Mouse (Mus musculus) forebrain, postnatal 0 days (tissue): Measurements from ENCODE around the gene 2700097O09Rik. TPM values are rescaled to one million over a fixed set of nuclear protein-coding genes. Genes with fewer than 3 reads are reported as not detected.

ENCODE experiments used
- ATAC-seq: fragments of 200-750 bp; cut with Nextera tagmentation; 2 replicates; pipeline ENCODE4 v1.8.0; 2017; ENCODE audit warnings: mild to moderate bottlenecking, moderate library complexity
- DNase-seq: peaks from one replicate; pipeline ENCODE4 v3.0.0-alpha.2; 2015
- H3K27ac ChIP-seq: fragments of 300-500 bp; sonication (generic); 2 replicates; pipeline ENCODE4 v1.5.1; 2014; ENCODE audit warnings: low read depth, mild to moderate bottlenecking, antibody characterized with exemption, low read length, moderate library complexity, mixed read lengths
- H3K27me3 ChIP-seq: fragments of 300-500 bp; sonication (generic); 2 replicates; pipeline ENCODE4 v1.6.1; 2014; ENCODE audit warnings: mild to moderate bottlenecking, low read length, mixed read lengths; ENCODE audit not compliant: insufficient read depth
- H3K36me3 ChIP-seq: fragments of 300-500 bp; sonication (generic); 2 replicates; pipeline ENCODE4 v1.6.1; 2014; ENCODE audit warnings: mild to moderate bottlenecking, moderate library complexity; ENCODE audit not compliant: insufficient read depth
- H3K4me1 ChIP-seq: fragments of 300-500 bp; sonication (generic); 2 replicates; pipeline ENCODE4 v1.6.1; 2014; ENCODE audit warnings: antibody characterized with exemption; ENCODE audit not compliant: insufficient read depth
- H3K4me2 ChIP-seq: fragments of 300-500 bp; sonication (generic); 2 replicates; pipeline ENCODE4 v1.6.1; 2014; ENCODE audit warnings: low read depth, mild to moderate bottlenecking, moderate library complexity
- H3K4me3 ChIP-seq: fragments of 300-500 bp; sonication (generic); 2 replicates; pipeline ENCODE4 v1.5.1; 2014; ENCODE audit warnings: low read depth, low read length, mixed read lengths
- H3K9ac ChIP-seq: fragments of 300-500 bp; sonication (generic); 2 replicates; pipeline ENCODE4 v1.6.1; 2014; ENCODE audit warnings: mild to moderate bottlenecking
- H3K9me3 ChIP-seq: fragments of 300-500 bp; sonication (generic); 2 replicates; pipeline ENCODE4 v1.6.1; 2016; ENCODE audit warnings: low read length
- CTCF ChIP-seq: sonication (generic); IDR thresholded peaks from 2 replicates; pipeline ENCODE4 v1.5.1; 2016; ENCODE audit warnings: antibody characterized with exemption, control low read depth, low read depth
- WGBS: fragments of 180-500 bp; shearing (Covaris S2); extraction: QIAGEN DNeasy Blood & Tissue Kit; methylation state at CpG from one replicate; pipeline ENCODE4 v1.1.7; 2014; 5-methylcytosine and 5-hydroxymethylcytosine counted together
- polyA plus RNA-seq: library from polyadenylated mRNA; unstranded; fragments of >200 nt; fragmentation: Nextera tagmentation; extraction: Ambion mirVana; gene quantifications from 2 replicates; pipeline ENCODE4 v1.2.1, GENCODE M21; 2015
- total RNA-seq: library from RNA; depleted of rRNA; stranded (reverse); fragments of >200 nt; gene quantifications from 2 replicates; pipeline ENCODE4 v1.2.3, GENCODE M21; 2014; rRNA removed

Gene 2700097O09Rik
- total and polyA plus RNA-seq, 2 experiments from 2014 or later, result 15.6 to 19.3 TPM

- Histone ChIP-seq H3K27ac (no peak overlapping the region), H3K9me3 (no peaks in the 10 kb centered on the region), H3K4me2 (no peak overlapping the region), H3K4me3 (no peak overlapping the region), H3K9ac (no peak overlapping the region), H3K27me3 (no peaks in the 10 kb centered on the region), H3K36me3 (no peaks in the 10 kb centered on the region), H3K4me1 (no peaks in the 10 kb centered on the region)
- ATAC-seq (no peak), DNase-seq (no peak)
- WGBS, result 85% methylated on average over 14 of the region's 14 CpGs
- TF ChIP-seq CTCF, result no peak
Measured at GRCm38 (mm10) chr12:54999016-54999690, 80.8 kb downstream of the 2700097O09Rik start.

GRCm38 (mm10) chr12:54998411-54998810 lies 81.5 kb downstream of the 2700097O09Rik start:
- 91% methylated on average over 5 of the region's 5 CpGs for WGBS
- Histone ChIP-seq H3K27ac (no peak overlapping the region), H3K36me3 (no peaks in the 10 kb centered on the region), H3K9me3 (no peaks in the 10 kb centered on the region), H3K4me2 (no peak overlapping the region), H3K4me3 (no peak overlapping the region), H3K27me3 (no peaks in the 10 kb centered on the region), H3K9ac (no peak overlapping the region), H3K4me1 (no peaks in the 10 kb centered on the region)
- DNase-seq (no peak), ATAC-seq (no peak)
- no peak for TF ChIP-seq CTCF

DNA sequence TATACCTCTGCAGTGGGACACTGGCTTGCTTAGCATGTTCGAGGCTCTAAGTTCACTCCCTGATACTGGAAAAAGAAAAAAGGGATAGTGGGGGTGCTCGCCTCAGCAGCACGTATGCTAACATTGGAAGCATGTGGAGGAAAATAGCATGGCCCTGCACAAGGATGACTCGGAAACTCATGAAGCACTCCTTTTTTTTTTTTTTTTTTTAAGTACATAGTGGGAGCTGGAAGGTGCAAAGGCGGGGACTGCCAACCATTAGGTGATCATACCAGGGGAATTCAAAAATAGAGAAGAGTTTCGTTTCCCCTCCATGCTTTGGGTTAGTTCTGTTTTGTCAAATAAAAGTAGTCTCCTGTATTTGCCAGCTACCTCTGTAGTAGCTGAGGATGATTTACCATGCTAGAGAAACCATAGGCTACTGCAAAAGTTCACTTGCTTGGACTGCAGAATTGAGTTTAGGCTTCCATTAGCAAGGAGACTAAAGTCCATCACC lies 82.9 kb downstream of the 2700097O09Rik start:
- Histone ChIP-seq H3K4me3 (no peak overlapping the region), H3K27ac (no peak overlapping the region), H3K36me3 (no peaks in the 10 kb centered on the region), H3K9me3 (no peaks in the 10 kb centered on the region), H3K9ac (no peak overlapping the region), H3K4me1 (no peaks in the 10 kb centered on the region), H3K27me3 (no peaks in the 10 kb centered on the region), H3K4me2 (no peak overlapping the region)
- DNase-seq (no peak), ATAC-seq (no peak)
- 89% methylated on average over 6 of the region's 6 CpGs for WGBS
- no peak for TF ChIP-seq CTCF

GRCm38 (mm10) chr12:54995965-54996364 lies 83.9 kb downstream of the 2700097O09Rik start:
- 72% methylated on average over 3 of the region's 3 CpGs for WGBS
- DNase-seq, result no peak

More at GRCm38 (mm10) chr12:54995965-54996364, 83.9 kb downstream of the 2700097O09Rik start:
- H3K4me2 ChIP-seq, result no peak overlapping the region
- H3K9ac ChIP-seq, result no peak overlapping the region
- no peaks in the 10 kb centered on the region for H3K4me1 ChIP-seq
- H3K27ac ChIP-seq, result no peak overlapping the region
- no peaks in the 10 kb centered on the region for H3K9me3 ChIP-seq
- no peak overlapping the region for H3K4me3 ChIP-seq
- ATAC-seq, result no peak
- H3K36me3 ChIP-seq, result no peaks in the 10 kb centered on the region
- H3K27me3 ChIP-seq, result no peaks in the 10 kb centered on the region
- TF ChIP-seq CTCF, result no peak

Other genes starting within 250 kb of the 2700097O09Rik start
- gene Cfl2, start 217.2 kb downstream of the 2700097O09Rik start, total RNA-seq, result 185 and 217 TPM in 2 replicates
- gene Cfl2, start 217.2 kb downstream of the 2700097O09Rik start, polyA plus RNA-seq, result 253 and 265 TPM in 2 replicates
- not detected in 2 replicates for gene Gm20403, start 93.6 kb downstream of the 2700097O09Rik start, total RNA-seq
- gene Gm20403, start 93.6 kb downstream of the 2700097O09Rik start, polyA plus RNA-seq, result not detected in 2 replicates
- 3.3 and 5.5 TPM in 2 replicates for gene Baz1a, start 65.8 kb downstream of the 2700097O09Rik start, total RNA-seq
- gene Baz1a, start 65.8 kb downstream of the 2700097O09Rik start, polyA plus RNA-seq, result 3.4 and 4.3 TPM in 2 replicates
- gene Srp54a, start 152 bp upstream of the 2700097O09Rik start, total RNA-seq, result 120 and 131 TPM in 2 replicates
- gene Srp54a, start 152 bp upstream of the 2700097O09Rik start, polyA plus RNA-seq, result 227 and 228 TPM in 2 replicates
- gene Fam177a, start 44.4 kb upstream of the 2700097O09Rik start, total RNA-seq, result 51.3 and 61.2 TPM in 2 replicates
- gene Fam177a, start 44.4 kb upstream of the 2700097O09Rik start, polyA plus RNA-seq, result 57.7 and 86.3 TPM in 2 replicates
- gene Srp54b, start 75.0 kb upstream of the 2700097O09Rik start, total RNA-seq, result 75.7 and 96.9 TPM in 2 replicates
- 75.3 and 75.8 TPM in 2 replicates for gene Srp54b, start 75.0 kb upstream of the 2700097O09Rik start, polyA plus RNA-seq
- 0.46 TPM in 1 of 2 replicates, not detected in the other for gene 1700047I17Rik2, start 119.5 kb upstream of the 2700097O09Rik start, total RNA-seq
- not detected in 2 replicates for gene 1700047I17Rik2, start 119.5 kb upstream of the 2700097O09Rik start, polyA plus RNA-seq
- gene Srp54c, start 150.1 kb upstream of the 2700097O09Rik start, total RNA-seq, result 63.9 and 73.2 TPM in 2 replicates
- gene Srp54c, start 150.1 kb upstream of the 2700097O09Rik start, polyA plus RNA-seq, result 90.1 and 97.6 TPM in 2 replicates
- 12.7 and 15.6 TPM in 2 replicates for gene 1110008L16Rik, start 219.5 kb upstream of the 2700097O09Rik start, total RNA-seq
- gene 1110008L16Rik, start 219.5 kb upstream of the 2700097O09Rik start, polyA plus RNA-seq, result 7.7 and 11.9 TPM in 2 replicates
- gene Ppp2r3c, start 222.9 kb upstream of the 2700097O09Rik start, total RNA-seq, result 19.5 and 19.9 TPM in 2 replicates
- gene Ppp2r3c, start 222.9 kb upstream of the 2700097O09Rik start, polyA plus RNA-seq, result 17.8 and 19.8 TPM in 2 replicates